Mouse (Mus musculus) bone marrow, adult 2 months (tissue): ENCODE measurements around the gene Scube3.

ENCODE experiments used
- CTCF ChIP-seq: fragments of 200-500 bp; IDR thresholded peaks from 2 replicates; pipeline ENCODE4 v1.5.1; 2011; ENCODE audit warnings: low read length, control low read depth; ENCODE audit not compliant: control insufficient read depth, insufficient read depth
- POLR2A ChIP-seq: fragments of 200-500 bp; IDR thresholded peaks from 2 replicates; pipeline ENCODE4 v1.6.1; 2011; ENCODE audit warnings: low read depth, mild to moderate bottlenecking, control low read depth, low read length, borderline replicate concordance; ENCODE audit not compliant: control insufficient read depth

- TF ChIP-seq CTCF (no peak), POLR2A (no peak)
These were observed 70.5 kb downstream of the Scube3 start for GRCm38 (mm10) chr17:28212391-28212790.
